Mouse (Mus musculus) ovary, postnatal 14 days (tissue): ENCODE results near the gene Kif1bp.
"Not testable (repeated sequence)": the region's sequence is repeated elsewhere in the genome, so short reads cannot be mapped to it uniquely, and the experiment has no call there.

Experiments used
- DNase-seq: peaks from one replicate; pipeline ENCODE4 v3.0.0; 2022; ENCODE audit warnings: low spot score

The Kif1bp gene

GRCm38 (mm10) chr10:62578338-62579100, at the start of gene Kif1bp:
Gene Kif1bp, minus strand, starts transcription at chr10:62578457.
- DNase-seq: peak; percentile 92

- no peak for DNase-seq
Observed at GRCm38 (mm10) chr10:62604161-62604560, 25.9 kb upstream of the Kif1bp start.

GRCm38 (mm10) chr10:62603233-62604030, 25.2 kb upstream of the Kif1bp start:
- no peak for DNase-seq

- peak; percentile 76 for DNase-seq
Observed at GRCm38 (mm10) chr10:62602177-62603040, 24.2 kb upstream of the Kif1bp start, which contains the start of gene Ddx21. Gene Ddx21, minus strand, starts transcription at chr10:62602281.

GRCm38 (mm10) chr10:62601833-62602176, 23.5 kb upstream of the Kif1bp start:
- DNase-seq: no peak

- no peak for DNase-seq
Observed at GRCm38 (mm10) chr10:62601053-62601791, 23.0 kb upstream of the Kif1bp start.

- no peak for DNase-seq
Observed at GRCm38 (mm10) chr10:62600056-62600455, 21.8 kb upstream of the Kif1bp start.

GRCm38 (mm10) chr10:62599311-62599710, 21.1 kb upstream of the Kif1bp start:
- DNase-seq: not testable (repeated sequence)

- DNase-seq: no peak
Observed at GRCm38 (mm10) chr10:62592496-62592895, 14.2 kb upstream of the Kif1bp start.

- peak; percentile 78 for DNase-seq
Observed at GRCm38 (mm10) chr10:62590200-62590599, 11.9 kb upstream of the Kif1bp start.

- DNase-seq: peak; percentile 29
Observed at GRCm38 (mm10) chr10:62588616-62589015, 10.4 kb upstream of the Kif1bp start.

GRCm38 (mm10) chr10:62583245-62583644, 5.0 kb upstream of the Kif1bp start:
- DNase-seq: no peak

GRCm38 (mm10) chr10:62582701-62583100, 4.4 kb upstream of the Kif1bp start:
- no peak for DNase-seq

- no peak for DNase-seq
Observed at GRCm38 (mm10) chr10:62582263-62582662, 4.0 kb upstream of the Kif1bp start.

- DNase-seq: not testable (repeated sequence)
Observed at GRCm38 (mm10) chr10:62579129-62579528, 872 bp upstream of the Kif1bp start.

GRCm38 (mm10) chr10:62577673-62578337, 452 bp downstream of the Kif1bp start:
- no peak for DNase-seq

- no peak for DNase-seq
Observed at GRCm38 (mm10) chr10:62575001-62575400, 3.3 kb downstream of the Kif1bp start.

GRCm38 (mm10) chr10:62570126-62570871, 8.0 kb downstream of the Kif1bp start:
- no peak for DNase-seq

- DNase-seq: no peak
Observed at GRCm38 (mm10) chr10:62568861-62569260, 9.4 kb downstream of the Kif1bp start.

- no peak for DNase-seq
Observed at GRCm38 (mm10) chr10:62557736-62558135, 20.5 kb downstream of the Kif1bp start.
